Mouse (Mus musculus) CH12.LX (cell line): ENCODE measurements around the gene Pop7.

Source experiments
- JUND ChIP-seq: conservative IDR thresholded peaks from 2 replicates; pipeline ENCODE4 v1.6.1; 2011; ENCODE audit warnings: low read depth, low read length, improper control_type of control experiment
- MAFK ChIP-seq: IDR thresholded peaks from 2 replicates; pipeline ENCODE4 v1.6.1; 2011; ENCODE audit warnings: low read length, improper control_type of control experiment; ENCODE audit not compliant: insufficient replicate concordance
- MYC ChIP-seq: IDR thresholded peaks from 2 replicates; pipeline ENCODE4 v1.6.1; 2011; ENCODE audit warnings: low read depth, mild to moderate bottlenecking, improper control_type of control experiment, low read length

DNA sequence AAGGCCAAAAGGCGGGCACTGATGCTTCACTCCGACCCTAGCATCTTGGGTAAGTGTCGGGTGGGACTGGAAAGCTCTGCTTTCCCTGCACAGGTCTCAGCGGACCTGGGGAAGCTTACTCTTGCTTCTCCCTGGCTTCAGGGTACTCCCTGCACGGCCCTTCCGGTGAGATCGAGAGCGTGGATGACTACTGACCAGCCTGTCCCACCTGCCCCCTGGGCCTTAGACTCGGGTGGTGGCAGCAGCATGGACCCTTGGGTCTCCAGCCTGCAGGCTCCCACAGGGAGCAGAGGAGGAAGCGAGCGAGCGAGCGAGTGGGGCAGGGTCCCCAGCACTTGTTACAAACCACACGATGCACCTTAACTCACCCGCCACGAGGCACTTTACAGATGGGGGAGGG, 23.2 kb upstream of the Pop7 start:
- TF ChIP-seq MYC (no peak), JUND (no peak), MAFK (no peak)
